Mouse (Mus musculus) embryonic facial prominence, embryonic 14.5 days (tissue): ENCODE measurements around the gene Rgs2. TPM values are rescaled to one million over a fixed set of nuclear protein-coding genes. Genes with fewer than 3 reads are reported as not detected.

Experiments
- ATAC-seq: fragments of 200-750 bp; cut with Nextera tagmentation; 2 replicates; pipeline ENCODE4 v1.8.0; 2017; ENCODE audit warnings: low read depth, moderate number of reproducible peaks, moderate TSS enrichment
- DNase-seq: peaks from one replicate; pipeline ENCODE4 v3.0.0-alpha.2; 2015; ENCODE audit warnings: low spot score
- H3K27ac ChIP-seq: fragments of 300-500 bp; sonication (generic); replicated peaks from 2 replicates; pipeline ENCODE4 v1.5.1; 2014; ENCODE audit warnings: low read depth, mild to moderate bottlenecking, low read length, moderate library complexity
- H3K27me3 ChIP-seq: fragments of 300-500 bp; sonication (generic); replicated peaks from 2 replicates; pipeline ENCODE4 v1.6.1; 2014; ENCODE audit warnings: low read length; ENCODE audit not compliant: control insufficient read depth, insufficient read depth
- H3K36me3 ChIP-seq: fragments of 300-500 bp; sonication (generic); 2 replicates; pipeline ENCODE4 v1.6.1; 2014; ENCODE audit warnings: low read length, mixed read lengths; ENCODE audit not compliant: control insufficient read depth, insufficient read depth
- H3K4me1 ChIP-seq: fragments of 300-500 bp; sonication (generic); 2 replicates; pipeline ENCODE4 v1.6.1; 2014; ENCODE audit warnings: antibody characterized with exemption, low read length; ENCODE audit not compliant: control insufficient read depth, insufficient read depth
- H3K4me2 ChIP-seq: fragments of 300-500 bp; sonication (generic); 2 replicates; pipeline ENCODE4 v1.6.1; 2014; ENCODE audit warnings: low read depth, mild to moderate bottlenecking, low read length, moderate library complexity, mixed read lengths
- H3K4me3 ChIP-seq: fragments of 300-500 bp; sonication (generic); 2 replicates; pipeline ENCODE4 v1.5.1; 2014; ENCODE audit warnings: low read depth, mild to moderate bottlenecking, low read length
- H3K9ac ChIP-seq: fragments of 300-500 bp; sonication (generic); 2 replicates; pipeline ENCODE4 v1.6.1; 2014; ENCODE audit warnings: low read depth, mild to moderate bottlenecking, low read length, moderate library complexity, mixed read lengths
- H3K9me3 ChIP-seq: fragments of 300-500 bp; sonication (generic); 2 replicates; pipeline ENCODE4 v1.6.1; 2016; ENCODE audit warnings: low read length; ENCODE audit not compliant: control insufficient read depth
- WGBS: fragments of 180-500 bp; shearing (Covaris S2); extraction: QIAGEN DNeasy Blood & Tissue Kit; methylation state at CpG from one replicate; pipeline ENCODE4 v1.1.7; 2014; 5-methylcytosine and 5-hydroxymethylcytosine counted together
- polyA plus RNA-seq: library from polyadenylated mRNA; unstranded; fragments of >200 nt; fragmentation: Nextera tagmentation; extraction: Ambion mirVana; gene quantifications from 2 replicates; pipeline ENCODE4 v1.2.1, GENCODE M21; 2014

Rgs2 gene
- polyA plus RNA-seq, 1 experiment from 2014 or later, result 49.2 TPM

- no peak for ATAC-seq
- 81% methylated on average over 2 of the region's 2 CpGs for WGBS
- H3K36me3 ChIP-seq, result no peaks in the 10 kb centered on the region
Observed at GRCm38 (mm10) chr1:143992528-143992927, 11.4 kb downstream of the Rgs2 start.

GRCm38 (mm10) chr1:143990263-143990662 is 13.7 kb downstream of the Rgs2 start:
- H3K4me3 ChIP-seq, result no peak overlapping the region
- no peak overlapping the region for H3K4me2 ChIP-seq
- H3K9ac ChIP-seq, result no peak overlapping the region
- no peak overlapping the region for H3K27ac ChIP-seq
- no peaks in the 10 kb centered on the region for H3K36me3 ChIP-seq
- ATAC-seq, result no peak
- WGBS, result 27% methylated on average over 5 of the region's 5 CpGs
- H3K4me1 ChIP-seq, result no peaks in the 10 kb centered on the region
- H3K27me3 ChIP-seq, result no peaks in the 10 kb centered on the region
- DNase-seq, result no peak
- H3K9me3 ChIP-seq, result no peaks in the 10 kb centered on the region

More at GRCm38 (mm10) chr1:143992528-143992927, 11.4 kb downstream of the Rgs2 start:
- Histone ChIP-seq H3K9me3 (no peaks in the 10 kb centered on the region), H3K4me3 (no peak overlapping the region), H3K4me2 (no peak overlapping the region), H3K27ac (no peak overlapping the region), H3K27me3 (no peaks in the 10 kb centered on the region), H3K9ac (no peak overlapping the region), H3K4me1 (no peaks in the 10 kb centered on the region)
- DNase-seq, result no peak

DNA sequence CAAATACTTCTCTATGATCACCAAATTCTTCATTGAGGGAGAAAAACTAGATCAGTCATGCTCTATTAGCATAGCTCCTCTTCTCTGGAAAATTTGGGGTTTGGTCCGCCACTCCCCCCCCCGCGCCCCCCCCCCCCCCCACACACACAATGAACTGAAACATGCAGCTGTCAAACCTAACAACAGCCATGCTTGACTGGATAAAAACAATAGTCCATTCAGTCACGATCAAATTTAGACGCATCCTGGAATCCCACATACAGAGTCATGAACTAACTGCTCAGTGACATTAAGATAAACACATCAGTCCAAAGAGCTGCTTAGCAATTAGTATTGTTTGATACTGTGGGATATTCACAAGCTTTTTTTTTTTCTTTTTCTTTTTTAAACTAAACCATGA is 14.2 kb downstream of the Rgs2 start:
- no peaks in the 10 kb centered on the region for H3K4me1 ChIP-seq
- whole genome bisulfite sequencing, result 20% methylated on average over 4 of the region's 5 CpGs
- ATAC-seq, result no peak
- no peak overlapping the region for H3K4me3 ChIP-seq
- DNase-seq, result peak; percentile 53
- H3K9me3 ChIP-seq, result no peaks in the 10 kb centered on the region
- H3K27me3 ChIP-seq, result no peaks in the 10 kb centered on the region
- H3K27ac ChIP-seq, result no peak overlapping the region
- H3K36me3 ChIP-seq, result no peaks in the 10 kb centered on the region
- no peak overlapping the region for H3K9ac ChIP-seq
- H3K4me2 ChIP-seq, result no peak overlapping the region

GRCm38 (mm10) chr1:143988756-143989155 is 15.2 kb downstream of the Rgs2 start:
- Histone ChIP-seq H3K9ac (no peak overlapping the region), H3K27ac (no peak overlapping the region), H3K36me3 (no peaks in the 10 kb centered on the region), H3K9me3 (no peaks in the 10 kb centered on the region), H3K27me3 (no peaks in the 10 kb centered on the region), H3K4me3 (no peak overlapping the region), H3K4me2 (no peak overlapping the region), H3K4me1 (no peaks in the 10 kb centered on the region)
- 44% methylated on average over 6 of the region's 6 CpGs for WGBS
- ATAC-seq (no peak), DNase-seq (no peak)

GRCm38 (mm10) chr1:143984988-143985625 is 18.9 kb downstream of the Rgs2 start:
- WGBS, result 83% methylated on average over 6 of the region's 6 CpGs
- ATAC-seq, result no peak
- H3K4me3 ChIP-seq, result no peak overlapping the region

GRCm38 (mm10) chr1:143982765-143983312 is 21.1 kb downstream of the Rgs2 start:
- H3K4me2 ChIP-seq, result no peak overlapping the region
- no peaks in the 10 kb centered on the region for H3K27me3 ChIP-seq
- H3K9ac ChIP-seq, result no peak overlapping the region
- H3K4me3 ChIP-seq, result no peak overlapping the region
- H3K36me3 ChIP-seq, result no peaks in the 10 kb centered on the region
- no peak for DNase-seq
- H3K9me3 ChIP-seq, result no peaks in the 10 kb centered on the region
- no peak for ATAC-seq
- H3K4me1 ChIP-seq, result no peaks in the 10 kb centered on the region
- no peak overlapping the region for H3K27ac ChIP-seq
- 38% methylated on average over 3 of the region's 3 CpGs for WGBS

More at GRCm38 (mm10) chr1:143984988-143985625, 18.9 kb downstream of the Rgs2 start:
- DNase-seq, result no peak
- H3K4me1 ChIP-seq, result no peaks in the 10 kb centered on the region
- no peaks in the 10 kb centered on the region for H3K36me3 ChIP-seq
- no peak overlapping the region for H3K9ac ChIP-seq
- no peaks in the 10 kb centered on the region for H3K27me3 ChIP-seq
- no peaks in the 10 kb centered on the region for H3K9me3 ChIP-seq
- no peak overlapping the region for H3K4me2 ChIP-seq
- H3K27ac ChIP-seq, result no peak overlapping the region

DNA sequence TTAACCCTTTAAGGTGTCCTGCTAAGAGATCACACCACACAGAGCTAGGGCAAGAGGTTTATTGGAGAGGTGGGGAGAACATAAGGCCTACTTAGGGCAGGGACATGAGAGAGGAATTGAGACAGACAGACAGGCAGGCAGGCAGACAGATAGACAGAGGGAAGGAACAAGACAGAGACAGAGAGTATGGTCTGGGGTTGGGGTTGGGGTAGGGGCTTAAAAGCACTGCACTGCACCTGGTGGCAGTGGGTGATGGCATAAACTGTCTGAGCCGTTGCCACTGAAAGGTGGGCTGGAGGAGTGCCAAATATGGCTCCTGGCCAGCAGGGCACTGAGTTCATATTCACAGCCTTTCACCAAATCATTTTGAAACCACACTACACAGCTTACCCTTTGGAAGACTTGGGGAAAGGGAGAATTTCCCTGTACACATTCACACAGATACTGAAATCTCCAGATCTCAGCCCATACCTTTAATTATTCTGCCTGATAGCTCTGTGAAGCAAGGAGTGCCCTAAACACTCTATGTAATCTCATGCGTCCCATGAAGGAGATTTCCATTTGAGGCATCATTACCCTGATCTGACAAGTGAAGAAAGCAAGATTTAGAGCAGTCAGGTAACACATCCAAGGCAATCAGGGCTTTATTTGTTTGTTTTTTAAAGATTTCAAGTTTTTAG is 21.7 kb downstream of the Rgs2 start:
- Histone ChIP-seq H3K27me3 (no peaks in the 10 kb centered on the region), H3K4me3 (no peak overlapping the region), H3K9me3 (no peaks in the 10 kb centered on the region), H3K4me2 (no peak overlapping the region), H3K9ac (no peak overlapping the region), H3K36me3 (no peaks in the 10 kb centered on the region), H3K4me1 (no peaks in the 10 kb centered on the region), H3K27ac (no peak overlapping the region)
- ATAC-seq, result no peak
- 68% methylated on average over 2 of the region's 2 CpGs for WGBS
- DNase-seq, result no peak

- Histone ChIP-seq H3K27ac (no peak overlapping the region), H3K27me3 (no peaks in the 10 kb centered on the region), H3K9me3 (no peaks in the 10 kb centered on the region), H3K36me3 (no peaks in the 10 kb centered on the region), H3K4me3 (no peak overlapping the region), H3K9ac (no peak overlapping the region), H3K4me1 (no peaks in the 10 kb centered on the region), H3K4me2 (no peak overlapping the region)
- no peak for DNase-seq
- no peak for ATAC-seq
Observed at GRCm38 (mm10) chr1:143980811-143981210, 23.1 kb downstream of the Rgs2 start.

- Histone ChIP-seq H3K36me3 (no peaks in the 10 kb centered on the region), H3K4me1 (no peaks in the 10 kb centered on the region), H3K4me2 (no peak overlapping the region), H3K9me3 (no peaks in the 10 kb centered on the region), H3K9ac (no peak overlapping the region), H3K27ac (no peak overlapping the region), H3K4me3 (no peak overlapping the region), H3K27me3 (no peaks in the 10 kb centered on the region)
- WGBS, result 91% methylated on average over 2 of the region's 2 CpGs
- ATAC-seq (no peak), DNase-seq (no peak)
Observed at GRCm38 (mm10) chr1:143974637-143975036, 29.3 kb downstream of the Rgs2 start.
